Mouse (Mus musculus): ENCODE measurements around the gene Spata19.
A peak's percentile ranks its signal among the peaks of the same experiment; 100 is the strongest.

The Spata19 gene

DNA sequence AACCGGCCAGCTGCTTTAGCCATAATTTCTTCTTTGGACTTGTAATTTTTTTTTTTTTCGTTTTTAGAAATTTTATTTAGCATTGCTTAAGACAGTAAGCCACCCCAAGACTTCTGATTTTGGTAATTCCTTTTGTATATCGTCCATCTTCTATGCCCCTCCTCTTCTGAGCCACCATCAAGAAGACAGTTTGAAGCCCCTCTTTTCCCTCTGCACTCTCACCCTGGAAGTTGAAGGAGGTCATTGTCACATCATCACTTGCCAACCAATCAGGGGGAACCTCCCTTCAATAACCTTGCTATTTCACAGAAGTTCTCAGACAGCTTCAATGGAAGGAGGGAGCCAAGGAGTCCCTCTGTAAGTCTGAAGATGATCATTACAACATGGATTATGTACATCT lies at the start of gene Spata19:
TSS of gene Spata19 (plus strand) at position 301 of the 400 bp plus-strand sequence.
- DNase-seq = no peak

GRCm38 (mm10) chr9:27353082-27353481 lies 43.5 kb upstream of the Spata19 start:
- no peak for DNase-seq

DNA sequence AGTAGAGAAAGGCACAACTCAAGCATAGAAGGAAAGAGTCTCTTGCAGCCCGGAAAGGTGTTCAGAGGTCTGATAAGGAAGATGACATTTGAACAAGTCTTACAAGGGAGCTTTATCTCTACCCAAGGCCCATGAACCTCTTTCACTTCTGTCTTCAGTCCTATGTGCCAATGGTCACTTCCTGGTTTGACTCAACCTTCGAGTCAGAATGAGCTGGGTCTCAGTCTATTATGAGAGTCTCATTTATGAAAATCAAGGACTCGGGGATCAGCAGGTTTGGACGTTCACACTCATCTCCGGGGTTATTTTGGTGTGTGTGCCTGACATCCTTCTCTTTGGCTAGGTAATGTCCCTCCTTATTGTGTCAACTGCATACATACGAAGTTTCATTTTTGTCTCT lies 38.7 kb upstream of the Spata19 start:
- no peak for DNase-seq

DNA sequence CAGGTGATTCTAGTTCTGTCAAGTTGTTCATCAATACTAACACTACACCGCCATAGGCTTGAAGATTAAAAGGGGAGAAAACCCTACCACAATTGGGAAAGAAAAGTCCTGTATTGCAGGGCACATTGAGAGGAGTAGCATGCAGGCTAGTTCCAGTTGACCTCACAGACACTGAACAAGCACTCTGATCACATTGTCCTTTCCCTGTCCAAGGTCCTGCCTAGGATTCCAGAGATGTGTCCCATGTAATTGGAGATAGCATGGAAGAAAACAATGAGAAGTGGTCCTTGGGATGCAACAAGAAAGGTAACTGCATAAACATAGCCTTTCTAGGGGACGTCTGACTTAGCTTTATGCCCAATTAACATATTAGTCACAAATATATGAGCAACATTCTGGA lies 29.4 kb upstream of the Spata19 start:
- peak in 1 of 2 experiments; percentile 15 for DNase-seq

DNA sequence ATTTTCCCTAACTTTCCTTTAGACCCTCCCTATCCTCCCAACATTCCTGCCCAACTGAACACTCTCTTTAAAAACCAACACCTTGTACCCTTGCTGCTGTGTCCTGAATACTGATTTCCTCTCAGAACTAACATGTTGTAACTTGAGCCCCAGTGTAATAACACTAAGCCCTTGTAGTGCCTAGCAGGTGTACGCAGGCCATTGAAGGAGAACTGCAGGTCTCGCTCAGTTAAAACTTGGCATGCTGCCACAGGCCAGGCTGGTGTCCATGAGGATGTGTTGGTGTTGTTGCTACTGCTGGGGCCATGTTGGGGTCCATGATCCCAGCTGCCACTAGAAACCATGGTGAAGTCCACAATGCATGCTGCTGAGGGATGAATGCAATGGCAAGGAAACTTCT lies 27.5 kb upstream of the Spata19 start:
- peak in 1 of 2 experiments; percentile 10 for DNase-seq

GRCm38 (mm10) chr9:27375746-27376145 lies 20.9 kb upstream of the Spata19 start:
- DNase-seq = no peak

GRCm38 (mm10) chr9:27386951-27387350 lies 9.6 kb upstream of the Spata19 start:
- no peak for DNase-seq

- DNase-seq = no peak
These were observed 4.6 kb downstream of the Spata19 start for GRCm38 (mm10) chr9:27401169-27401568.

DNA sequence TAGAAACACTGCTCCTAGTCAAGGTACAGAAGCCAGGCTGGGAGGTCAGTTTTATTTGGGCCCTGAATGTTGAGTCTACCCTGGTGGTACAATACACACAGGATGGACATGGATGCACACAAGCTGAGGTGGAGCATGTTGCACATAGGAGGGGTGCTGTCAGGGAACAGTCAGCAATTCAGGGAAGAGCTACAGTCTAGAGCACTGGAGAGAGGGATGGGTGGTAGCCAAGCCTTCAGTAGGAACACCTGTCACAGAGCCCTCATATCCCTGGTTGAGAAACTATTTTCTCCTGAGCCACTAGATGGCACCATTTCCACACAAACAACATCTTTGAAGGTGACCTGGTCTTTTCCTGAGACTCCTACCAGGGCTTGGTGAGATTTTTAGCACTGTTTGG lies 13.1 kb downstream of the Spata19 start:
- DNase-seq = peak; percentile 12 to 25

DNA sequence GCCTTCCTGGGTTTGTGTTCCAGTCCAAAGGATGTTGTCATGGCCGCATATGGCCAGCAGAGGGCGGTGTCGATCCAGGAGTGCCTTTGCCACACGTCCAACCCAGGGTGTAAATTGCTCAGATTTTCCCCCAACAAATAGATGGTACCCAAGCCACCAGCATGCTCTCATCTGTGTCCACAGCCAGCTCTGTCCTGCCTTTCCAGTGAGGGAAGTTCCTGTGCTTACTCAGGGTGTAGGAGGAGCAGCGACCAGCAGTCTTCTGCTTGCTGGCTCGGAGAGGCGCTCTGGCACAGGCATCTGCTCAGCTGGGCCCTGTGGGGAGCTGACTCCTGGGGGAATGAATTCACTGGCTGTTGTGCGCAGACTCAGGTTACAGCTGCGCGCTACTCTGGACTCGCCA lies 17.5 kb downstream of the Spata19 start:
- DNase-seq = peak; percentile 26 to 77

DNA sequence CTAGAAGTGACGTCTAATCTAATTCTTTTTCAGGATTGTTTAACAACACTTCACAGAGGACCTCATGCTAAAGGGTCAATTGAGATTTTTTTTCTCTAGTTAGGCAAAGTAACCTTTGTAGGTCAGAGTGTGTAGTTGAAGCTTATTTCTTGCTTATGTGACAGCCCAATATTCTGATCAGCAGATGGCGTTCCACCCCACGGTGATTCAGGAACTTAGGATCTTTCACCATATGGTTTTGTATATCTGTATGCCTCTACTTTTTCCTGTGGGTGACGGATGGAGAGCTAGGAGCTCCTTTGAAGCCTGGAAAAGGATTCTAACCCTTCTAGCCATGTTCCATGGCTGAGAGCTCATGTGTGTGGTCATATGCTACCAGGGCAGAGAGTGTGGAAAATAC lies 27.9 kb downstream of the Spata19 start:
- no peak for DNase-seq

DNA sequence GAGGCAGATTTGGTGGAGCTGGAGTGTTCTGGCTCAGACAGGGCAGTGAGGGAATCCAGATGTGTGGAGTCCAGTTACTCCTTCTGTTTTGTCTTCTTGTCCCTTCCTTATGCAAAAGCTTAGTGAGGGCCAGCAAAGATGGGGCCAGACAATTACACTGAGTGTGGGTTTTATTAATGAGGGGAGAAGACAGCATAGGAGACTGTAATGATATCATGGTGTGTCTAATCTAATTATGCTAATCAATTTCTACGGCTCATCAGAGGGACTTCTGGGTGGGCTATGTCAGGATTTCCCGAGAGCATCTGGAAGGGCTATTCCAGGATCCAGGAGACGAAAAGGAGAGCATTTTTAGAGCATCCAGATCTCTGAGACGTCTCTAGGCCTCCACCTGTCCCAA lies 32.0 kb downstream of the Spata19 start:
- DNase-seq = no peak

- DNase-seq = no peak
These were observed 36.7 kb downstream of the Spata19 start for GRCm38 (mm10) chr9:27433301-27433700.

- no peak for DNase-seq
These were observed 39.3 kb downstream of the Spata19 start for GRCm38 (mm10) chr9:27435936-27436335.

DNA sequence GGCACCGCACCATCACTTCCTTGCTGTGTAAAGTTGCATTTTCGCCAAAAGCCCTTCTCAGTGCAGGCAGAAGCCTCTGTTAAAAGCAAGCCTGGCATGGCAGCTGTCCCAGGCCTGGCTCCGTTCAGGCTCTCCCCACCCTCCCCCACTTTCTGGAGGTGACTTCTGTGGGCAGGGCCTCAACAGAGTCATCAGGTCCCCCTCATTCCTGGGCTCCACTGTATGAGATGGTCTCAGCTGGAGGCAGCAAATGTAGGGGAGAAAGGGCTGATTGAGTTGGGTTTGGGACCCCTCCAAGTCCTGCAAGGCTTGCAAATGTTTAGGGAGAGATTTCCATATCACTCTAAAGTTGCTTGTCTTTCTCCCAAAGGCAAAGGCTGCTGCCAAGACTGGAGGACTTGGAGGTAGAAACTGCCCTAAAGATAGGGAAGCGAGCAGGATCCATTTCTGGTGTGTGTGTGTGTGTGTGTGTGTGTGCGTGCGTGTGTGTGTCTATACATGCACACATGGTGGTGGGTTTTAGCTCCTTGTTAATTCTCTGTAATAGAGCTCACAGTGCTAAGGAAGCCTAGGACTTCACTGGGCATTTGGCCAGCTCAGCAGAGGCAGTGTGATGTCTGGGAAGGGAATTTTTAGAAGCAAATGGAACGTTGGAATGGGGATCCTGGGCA lies 40.9 kb downstream of the Spata19 start:
- no peak for DNase-seq

DNA sequence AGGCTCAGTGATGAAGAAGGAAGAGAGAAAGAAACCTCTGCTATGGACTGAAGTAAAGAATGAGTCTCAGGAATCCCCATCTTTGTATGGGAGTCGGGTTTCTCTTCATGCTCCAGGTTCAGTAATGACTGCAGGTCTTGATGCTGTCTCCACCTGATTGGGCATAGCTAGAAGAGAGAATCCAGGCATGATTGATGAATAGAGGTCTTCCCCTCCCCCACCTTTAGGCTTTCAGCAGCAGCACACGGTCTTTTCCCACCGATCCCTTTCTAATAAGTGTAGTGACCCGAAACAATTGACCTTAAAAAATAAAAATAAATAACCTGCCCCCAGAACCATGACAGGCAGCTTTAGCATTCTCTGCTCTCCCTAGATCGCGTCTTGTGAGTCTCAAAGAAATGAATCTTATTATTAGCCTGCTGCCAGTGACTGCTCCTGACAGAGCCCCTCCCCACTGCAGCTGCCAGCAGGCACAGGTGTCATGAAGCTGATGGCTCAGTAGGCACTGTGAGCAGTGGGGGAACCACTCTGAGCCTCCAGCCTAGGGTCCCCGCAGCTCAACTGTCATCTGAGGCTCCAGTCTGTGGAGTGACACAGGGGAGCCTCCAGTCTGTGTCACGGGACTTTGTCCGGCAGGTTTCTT lies 53.3 kb downstream of the Spata19 start:
- no peak for DNase-seq
